Mouse (Mus musculus) limb, embryonic 14.5 days (tissue): ENCODE data around the gene Grap2. TPM values are rescaled to one million over a fixed set of nuclear protein-coding genes. Genes with fewer than 3 reads are reported as not detected.

Experiments used
- ATAC-seq: fragments of 200-750 bp; cut with Nextera tagmentation; 2 replicates; pipeline ENCODE4 v1.8.0; 2017; ENCODE audit warnings: low read depth, moderate number of reproducible peaks, moderate TSS enrichment; ENCODE audit not compliant: low FRiP score
- DNase-seq: peaks from one replicate; pipeline ENCODE4 v3.0.0-alpha.2; 2015; ENCODE audit warnings: low spot score
- H3K27ac ChIP-seq: fragments of 300-500 bp; sonication (generic); replicated peaks from 2 replicates; pipeline ENCODE4 v1.5.1; 2014; ENCODE audit warnings: low read depth, mild to moderate bottlenecking, low read length, moderate library complexity, mixed read lengths
- H3K27me3 ChIP-seq: fragments of 300-500 bp; sonication (generic); 2 replicates; pipeline ENCODE4 v1.6.1; 2014; ENCODE audit warnings: low read length, mixed read lengths; ENCODE audit not compliant: control insufficient read depth, insufficient read depth
- H3K36me3 ChIP-seq: fragments of 300-500 bp; sonication (generic); 2 replicates; pipeline ENCODE4 v1.6.1; 2014; ENCODE audit warnings: mild to moderate bottlenecking, low read length, moderate library complexity, mixed read lengths; ENCODE audit not compliant: control insufficient read depth, insufficient read depth
- H3K4me1 ChIP-seq: fragments of 300-500 bp; sonication (generic); 2 replicates; pipeline ENCODE4 v1.6.1; 2014; ENCODE audit warnings: antibody characterized with exemption, low read length, mixed read lengths; ENCODE audit not compliant: control insufficient read depth, insufficient read depth
- H3K4me2 ChIP-seq: fragments of 300-500 bp; sonication (generic); replicated peaks from 2 replicates; pipeline ENCODE4 v1.6.1; 2014; ENCODE audit warnings: low read depth, mild to moderate bottlenecking, low read length, moderate library complexity; ENCODE audit not compliant: severe bottlenecking
- H3K4me3 ChIP-seq: fragments of 300-500 bp; sonication (generic); replicated peaks from 2 replicates; pipeline ENCODE4 v1.5.1; 2014; ENCODE audit warnings: low read length
- H3K9ac ChIP-seq: fragments of 300-500 bp; sonication (generic); 2 replicates; pipeline ENCODE4 v1.6.1; 2014; ENCODE audit warnings: mild to moderate bottlenecking, low read depth, low read length, moderate library complexity; ENCODE audit not compliant: severe bottlenecking
- H3K9me3 ChIP-seq: fragments of 300-500 bp; sonication (generic); 2 replicates; pipeline ENCODE4 v1.6.1; 2016; ENCODE audit warnings: low read length; ENCODE audit not compliant: control insufficient read depth
- POLR2A ChIP-seq: fragments of 200-500 bp; IDR thresholded peaks from 2 replicates; pipeline ENCODE4 v1.8.0; 2012; ENCODE audit warnings: inconsistent platforms, mild to moderate bottlenecking, moderate library complexity, borderline replicate concordance; ENCODE audit not compliant: insufficient read depth, insufficient read length; ENCODE audit errors: extremely low read depth
- WGBS: fragments of 180-500 bp; shearing (Covaris S2); extraction: QIAGEN DNeasy Blood & Tissue Kit; methylation state at CpG from one replicate; pipeline ENCODE4 v1.1.7; 2014; 5-methylcytosine and 5-hydroxymethylcytosine counted together
- polyA plus RNA-seq, 2 experiments: library from polyadenylated mRNA; depleted of rRNA in 1 of 2; stranded (reverse) in 1 of 2; unstranded in 1 of 2; fragments of >200 nt; fragmentation: Nextera tagmentation in 1 of 2; extraction: Ambion mirVana in 1 of 2; gene quantifications; 2 replicates each; pipeline versions ENCODE4 v1.2.1 to v1.2.3; 2012 to 2014

The Grap2 gene
- polyA plus RNA-seq, 2 experiments, result 0.36 to 1.2 TPM

- Histone ChIP-seq H3K4me3 (no peak overlapping the region), H3K4me2 (no peak overlapping the region), H3K36me3 (no peaks in the 10 kb centered on the region), H3K4me1 (no peaks in the 10 kb centered on the region), H3K27me3 (no peaks in the 10 kb centered on the region; the same call in 1 of the 2 replicates), H3K9me3 (no peaks in the 10 kb centered on the region), H3K27ac (no peak overlapping the region), H3K9ac (no peak overlapping the region)
- 53% methylated on average over 6 of the region's 6 CpGs for WGBS
- DNase-seq, result no peak
- ATAC-seq, result no peak
- TF ChIP-seq POLR2A, result no peak
Measured at GRCm38 (mm10) chr15:80626472-80626871, 54.1 kb downstream of the Grap2 start.

GRCm38 (mm10) chr15:80630147-80630546 lies 57.8 kb downstream of the Grap2 start:
- ATAC-seq (no peak), DNase-seq (no peak)
- 62% methylated on average over 7 of the region's 7 CpGs for WGBS
- no peak for TF ChIP-seq POLR2A
- H3K9ac ChIP-seq, result no peak overlapping the region
- no peak overlapping the region for H3K4me3 ChIP-seq
- H3K27me3 ChIP-seq, result no peaks in the 10 kb centered on the region
- H3K27ac ChIP-seq, result no peak overlapping the region
- no peaks in the 10 kb centered on the region for H3K36me3 ChIP-seq
- H3K9me3 ChIP-seq, result no peaks in the 10 kb centered on the region
- H3K4me1 ChIP-seq, result no peaks in the 10 kb centered on the region
- H3K4me2 ChIP-seq, result no peak overlapping the region

GRCm38 (mm10) chr15:80630711-80631110 lies 58.3 kb downstream of the Grap2 start:
- no peak for TF ChIP-seq POLR2A
- H3K9me3 ChIP-seq, result no peaks in the 10 kb centered on the region
- no peaks in the 10 kb centered on the region for H3K36me3 ChIP-seq
- no peak overlapping the region for H3K4me2 ChIP-seq
- WGBS, result 38% methylated on average over 14 of the region's 14 CpGs
- H3K4me1 ChIP-seq, result no peaks in the 10 kb centered on the region
- no peaks in the 10 kb centered on the region for H3K27me3 ChIP-seq
- DNase-seq, result no peak
- no peak overlapping the region for H3K4me3 ChIP-seq
- H3K9ac ChIP-seq, result no peak overlapping the region
- no peak for ATAC-seq
- no peak overlapping the region for H3K27ac ChIP-seq

- no peak for DNase-seq
- Histone ChIP-seq H3K4me2 (no peak overlapping the region), H3K9me3 (no peaks in the 10 kb centered on the region), H3K27me3 (no peaks in the 10 kb centered on the region), H3K36me3 (no peaks in the 10 kb centered on the region), H3K4me3 (no peak overlapping the region), H3K9ac (no peak overlapping the region), H3K27ac (no peak overlapping the region), H3K4me1 (no peaks in the 10 kb centered on the region)
- WGBS, result 87% methylated on average over 2 of the region's 2 CpGs
- no peak for TF ChIP-seq POLR2A
- ATAC-seq, result no peak
Measured at GRCm38 (mm10) chr15:80631311-80631710, 58.9 kb downstream of the Grap2 start.

- Histone ChIP-seq H3K4me2 (no peak overlapping the region), H3K27me3 (no peaks in the 10 kb centered on the region), H3K36me3 (no peaks in the 10 kb centered on the region), H3K9me3 (no peaks in the 10 kb centered on the region), H3K9ac (no peak overlapping the region), H3K27ac (no peak overlapping the region), H3K4me1 (no peaks in the 10 kb centered on the region), H3K4me3 (no peak overlapping the region)
- ATAC-seq (no peak), DNase-seq (no peak)
- WGBS, result 88% methylated on average over 13 of the region's 13 CpGs
- no peak for TF ChIP-seq POLR2A
Measured at GRCm38 (mm10) chr15:80632280-80632893, 60.0 kb downstream of the Grap2 start.
